Mouse (Mus musculus): Measurements from ENCODE around the gene Kirrel2.

- TF ChIP-seq GATA1 (IDR thresholded peaks at IDR 0.05; ENCODE audit: low read length) (no peak), TAL1 (IDR thresholded peaks at IDR 0.05; ENCODE audit: low read length) (no peak)
Observed at GRCm38 (mm10) chr7:30419561-30420499, 37.7 kb downstream of the Kirrel2 start, which contains the start of gene Hcst.
